Mouse (Mus musculus): Measurements from ENCODE around the gene Egf. TPM values are rescaled to one million over a fixed set of nuclear protein-coding genes. Genes with fewer than 3 reads are reported as not detected.

The Egf gene
- polyA plus RNA-seq, 1 experiment from 2014 or later, result 1.1 TPM

- H3K27ac ChIP-seq (ENCODE audit: low read depth, low read length), result no peak overlapping the region
- no peaks in the 10 kb centered on the region for H3K4me1 ChIP-seq (ENCODE audit: control insufficient read depth, insufficient read depth, low read length)
- DNase-seq (ENCODE audit: low spot score, missing footprints) (peak; percentile 0), ATAC-seq (ENCODE audit: low FRiP score) (no peak)
- no peak overlapping the region for H3K9ac ChIP-seq (ENCODE audit: low read length)
- H3K36me3 ChIP-seq (ENCODE audit: control insufficient read depth, insufficient read depth, low read length), result no peaks in the 10 kb centered on the region
- H3K4me2 ChIP-seq, result no peak overlapping the region
- WGBS, result 60% methylated on average over 5 of the region's 5 CpGs
- H3K9me3 ChIP-seq (ENCODE audit: control insufficient read depth, low read length), result no peaks in the 10 kb centered on the region
- no peaks in the 10 kb centered on the region for H3K27me3 ChIP-seq (ENCODE audit: control insufficient read depth, insufficient read depth, low read length)
- no peak overlapping the region for H3K4me3 ChIP-seq (ENCODE audit: low read depth, low read length)
Measured at GRCm38 (mm10) chr3:129680258-129680657, 74.9 kb downstream of the Egf start.

GRCm38 (mm10) chr3:129675923-129676322 lies 79.2 kb downstream of the Egf start:
- DNase-seq (ENCODE audit: low spot score, missing footprints) (no peak), ATAC-seq (ENCODE audit: low FRiP score) (no peak)
- H3K27me3 ChIP-seq (ENCODE audit: control insufficient read depth, insufficient read depth, low read length), result no peaks in the 10 kb centered on the region
- H3K4me2 ChIP-seq, result no peak overlapping the region
- no peak overlapping the region for H3K4me3 ChIP-seq (ENCODE audit: low read depth, low read length)
- H3K27ac ChIP-seq (ENCODE audit: low read depth, low read length), result no peak overlapping the region
- no peaks in the 10 kb centered on the region for H3K36me3 ChIP-seq (ENCODE audit: control insufficient read depth, insufficient read depth, low read length)
- WGBS, result 92% methylated on average over 7 of the region's 7 CpGs
- H3K4me1 ChIP-seq (ENCODE audit: control insufficient read depth, insufficient read depth, low read length), result no peaks in the 10 kb centered on the region
- H3K9me3 ChIP-seq (ENCODE audit: control insufficient read depth, low read length), result no peaks in the 10 kb centered on the region
- H3K9ac ChIP-seq (ENCODE audit: low read length), result no peak overlapping the region

- H3K27ac ChIP-seq (ENCODE audit: low read depth, low read length), result no peak overlapping the region
- no peaks in the 10 kb centered on the region; the same call in 1 of the 2 replicates for H3K9me3 ChIP-seq (ENCODE audit: control insufficient read depth, low read length)
- H3K4me2 ChIP-seq, result no peak overlapping the region
- H3K36me3 ChIP-seq (ENCODE audit: control insufficient read depth, insufficient read depth, low read length), result no peaks in the 10 kb centered on the region
- no peak for DNase-seq (ENCODE audit: low spot score, missing footprints)
- no peak overlapping the region for H3K4me3 ChIP-seq (ENCODE audit: low read depth, low read length)
- 84% methylated on average over 2 of the region's 2 CpGs for WGBS
- no peaks in the 10 kb centered on the region for H3K4me1 ChIP-seq (ENCODE audit: control insufficient read depth, insufficient read depth, low read length)
- H3K9ac ChIP-seq (ENCODE audit: low read length), result no peak overlapping the region
- no peak for ATAC-seq (ENCODE audit: low FRiP score)
- no peaks in the 10 kb centered on the region for H3K27me3 ChIP-seq (ENCODE audit: control insufficient read depth, insufficient read depth, low read length)
Measured at GRCm38 (mm10) chr3:129663906-129664305, 91.2 kb downstream of the Egf start.

GRCm38 (mm10) chr3:129658776-129659175 lies 96.3 kb downstream of the Egf start:
- WGBS, result 91% methylated on average over 7 of the region's 7 CpGs
- no peak for ATAC-seq (ENCODE audit: low FRiP score)
- no peaks in the 10 kb centered on the region for H3K36me3 ChIP-seq (ENCODE audit: control insufficient read depth, insufficient read depth, low read length)

DNA sequence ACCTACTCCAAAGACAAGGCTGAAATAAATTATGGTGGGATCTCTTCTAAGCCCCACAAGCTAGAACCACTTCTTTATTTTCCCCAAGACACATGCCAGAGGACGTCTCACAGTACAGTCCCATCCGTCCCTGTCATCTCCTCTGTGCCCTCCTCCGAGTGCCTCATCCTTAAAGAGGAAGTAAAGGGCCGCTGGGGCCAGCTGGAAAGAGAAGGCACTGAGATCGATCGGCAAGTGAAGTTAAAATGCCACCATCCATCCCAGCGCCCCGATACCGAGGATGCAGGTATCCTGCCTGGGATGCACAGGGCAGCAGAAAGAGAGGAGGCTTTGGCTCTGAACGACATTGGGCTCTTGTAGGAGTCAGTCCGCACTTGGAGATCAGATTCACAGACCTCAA lies 97.3 kb downstream of the Egf start:
- H3K9ac ChIP-seq (ENCODE audit: low read length), result no peak overlapping the region
- H3K36me3 ChIP-seq (ENCODE audit: control insufficient read depth, insufficient read depth, low read length), result no peaks in the 10 kb centered on the region
- H3K27ac ChIP-seq (ENCODE audit: low read depth, low read length), result no peak overlapping the region
- no peak overlapping the region for H3K4me2 ChIP-seq
- 94% methylated on average over 11 of the region's 11 CpGs for WGBS
- DNase-seq (ENCODE audit: low spot score, missing footprints), result no peak
- ATAC-seq (ENCODE audit: low FRiP score), result no peak
- no peaks in the 10 kb centered on the region for H3K27me3 ChIP-seq (ENCODE audit: control insufficient read depth, insufficient read depth, low read length)
- H3K4me1 ChIP-seq (ENCODE audit: control insufficient read depth, insufficient read depth, low read length), result no peaks in the 10 kb centered on the region
- no peaks in the 10 kb centered on the region for H3K9me3 ChIP-seq (ENCODE audit: control insufficient read depth, low read length)
- H3K4me3 ChIP-seq (ENCODE audit: low read depth, low read length), result no peak overlapping the region

More at GRCm38 (mm10) chr3:129658776-129659175, 96.3 kb downstream of the Egf start:
- Histone ChIP-seq H3K27ac (ENCODE audit: low read depth, low read length) (no peak overlapping the region), H3K4me3 (ENCODE audit: low read depth, low read length) (no peak overlapping the region), H3K4me2 (no peak overlapping the region), H3K9me3 (ENCODE audit: control insufficient read depth, low read length) (no peaks in the 10 kb centered on the region), H3K27me3 (ENCODE audit: control insufficient read depth, insufficient read depth, low read length) (no peaks in the 10 kb centered on the region), H3K9ac (ENCODE audit: low read length) (no peak overlapping the region), H3K4me1 (ENCODE audit: control insufficient read depth, insufficient read depth, low read length) (no peaks in the 10 kb centered on the region)
- no peak for DNase-seq (ENCODE audit: low spot score, missing footprints)

- no peak for DNase-seq (ENCODE audit: low spot score, missing footprints)
- no peak overlapping the region for H3K9ac ChIP-seq (ENCODE audit: low read length)
- H3K4me3 ChIP-seq (ENCODE audit: low read depth, low read length), result no peak overlapping the region
- no peak overlapping the region for H3K4me2 ChIP-seq
- ATAC-seq (ENCODE audit: low FRiP score), result no peak
- no peak overlapping the region for H3K27ac ChIP-seq (ENCODE audit: low read depth, low read length)
- WGBS, result 91% methylated on average over 9 of the region's 9 CpGs
- H3K9me3 ChIP-seq (ENCODE audit: control insufficient read depth, low read length), result no peaks in the 10 kb centered on the region
- H3K4me1 ChIP-seq (ENCODE audit: control insufficient read depth, insufficient read depth, low read length), result no peaks in the 10 kb centered on the region
- H3K36me3 ChIP-seq (ENCODE audit: control insufficient read depth, insufficient read depth, low read length), result no peaks in the 10 kb centered on the region
- H3K27me3 ChIP-seq (ENCODE audit: control insufficient read depth, insufficient read depth, low read length), result no peaks in the 10 kb centered on the region
Measured at GRCm38 (mm10) chr3:129657222-129657621, 97.9 kb downstream of the Egf start.

DNA sequence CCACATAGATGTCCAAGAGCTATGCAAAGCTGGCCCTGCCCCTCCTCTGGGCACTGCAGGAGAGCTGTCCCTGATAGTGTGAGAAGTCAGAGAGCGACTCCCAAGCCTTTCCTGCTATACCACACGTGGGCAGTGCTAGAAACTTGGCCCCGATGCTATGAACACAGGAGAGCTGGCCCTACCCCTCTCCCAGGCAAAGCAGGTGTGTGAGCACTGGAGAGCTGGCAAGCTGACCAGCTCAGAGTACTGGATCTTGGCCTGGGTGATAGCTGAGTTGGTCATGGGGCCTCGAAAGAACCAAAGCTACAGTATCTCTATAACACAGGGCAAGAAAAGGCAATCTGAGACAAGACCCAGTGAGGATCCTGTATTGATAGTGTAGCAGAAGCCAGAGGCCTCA lies 98.6 kb downstream of the Egf start:
- Histone ChIP-seq H3K4me1 (ENCODE audit: control insufficient read depth, insufficient read depth, low read length) (no peaks in the 10 kb centered on the region), H3K36me3 (ENCODE audit: control insufficient read depth, insufficient read depth, low read length) (no peaks in the 10 kb centered on the region), H3K9me3 (ENCODE audit: control insufficient read depth, low read length) (no peaks in the 10 kb centered on the region), H3K4me3 (ENCODE audit: low read depth, low read length) (no peak overlapping the region), H3K9ac (ENCODE audit: low read length) (no peak overlapping the region), H3K27ac (ENCODE audit: low read depth, low read length) (no peak overlapping the region), H3K27me3 (ENCODE audit: control insufficient read depth, insufficient read depth, low read length) (no peaks in the 10 kb centered on the region), H3K4me2 (no peak overlapping the region)
- DNase-seq (ENCODE audit: low spot score, missing footprints) (no peak), ATAC-seq (ENCODE audit: low FRiP score) (no peak)
- 81% methylated on average over 4 of the region's 4 CpGs for WGBS

- H3K4me3 ChIP-seq (ENCODE audit: low read depth, low read length), result no peak overlapping the region
- H3K36me3 ChIP-seq (ENCODE audit: control insufficient read depth, insufficient read depth, low read length), result no peaks in the 10 kb centered on the region
- 88% methylated on average over 4 of the region's 4 CpGs for WGBS
- H3K4me2 ChIP-seq, result no peak overlapping the region
- H3K4me1 ChIP-seq (ENCODE audit: control insufficient read depth, insufficient read depth, low read length), result no peaks in the 10 kb centered on the region
- no peak overlapping the region for H3K27ac ChIP-seq (ENCODE audit: low read depth, low read length)
- H3K9me3 ChIP-seq (ENCODE audit: control insufficient read depth, low read length), result no peaks in the 10 kb centered on the region
- DNase-seq (ENCODE audit: low spot score, missing footprints), result no peak
- no peak for ATAC-seq (ENCODE audit: low FRiP score)
- no peak overlapping the region for H3K9ac ChIP-seq (ENCODE audit: low read length)
- no peaks in the 10 kb centered on the region for H3K27me3 ChIP-seq (ENCODE audit: control insufficient read depth, insufficient read depth, low read length)
Measured at GRCm38 (mm10) chr3:129652476-129652875, 102.6 kb downstream of the Egf start.

DNA sequence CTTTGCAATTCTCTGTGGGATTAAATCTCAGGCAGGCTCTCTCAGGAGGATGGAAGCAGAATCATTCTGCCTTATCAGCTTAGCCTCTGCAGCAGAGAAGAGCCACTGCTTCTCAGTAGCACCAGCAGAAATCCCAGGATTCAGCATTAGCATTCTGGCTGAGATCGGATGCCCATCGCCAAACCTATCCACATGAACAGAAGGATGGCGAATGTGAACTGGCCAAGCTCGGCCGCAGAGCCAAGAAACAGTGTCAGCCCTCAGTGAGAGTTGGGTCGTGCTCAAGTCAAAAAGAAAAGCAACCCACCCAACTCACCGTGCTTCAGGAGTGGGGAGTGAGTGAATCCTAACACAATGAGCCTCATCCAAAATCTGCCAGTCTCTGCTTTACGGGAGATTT lies 103.4 kb downstream of the Egf start:
- DNase-seq (ENCODE audit: low spot score, missing footprints) (no peak), ATAC-seq (ENCODE audit: low FRiP score) (no peak)
- WGBS, result 89% methylated on average over 8 of the region's 8 CpGs
- H3K27ac ChIP-seq (ENCODE audit: low read depth, low read length), result no peak overlapping the region
- no peaks in the 10 kb centered on the region for H3K4me1 ChIP-seq (ENCODE audit: control insufficient read depth, insufficient read depth, low read length)
- H3K9ac ChIP-seq (ENCODE audit: low read length), result no peak overlapping the region
- H3K36me3 ChIP-seq (ENCODE audit: control insufficient read depth, insufficient read depth, low read length), result no peaks in the 10 kb centered on the region
- H3K27me3 ChIP-seq (ENCODE audit: control insufficient read depth, insufficient read depth, low read length), result no peaks in the 10 kb centered on the region
- H3K4me3 ChIP-seq (ENCODE audit: low read depth, low read length), result no peak overlapping the region
- no peak overlapping the region for H3K4me2 ChIP-seq
- no peaks in the 10 kb centered on the region for H3K9me3 ChIP-seq (ENCODE audit: control insufficient read depth, low read length)

DNA sequence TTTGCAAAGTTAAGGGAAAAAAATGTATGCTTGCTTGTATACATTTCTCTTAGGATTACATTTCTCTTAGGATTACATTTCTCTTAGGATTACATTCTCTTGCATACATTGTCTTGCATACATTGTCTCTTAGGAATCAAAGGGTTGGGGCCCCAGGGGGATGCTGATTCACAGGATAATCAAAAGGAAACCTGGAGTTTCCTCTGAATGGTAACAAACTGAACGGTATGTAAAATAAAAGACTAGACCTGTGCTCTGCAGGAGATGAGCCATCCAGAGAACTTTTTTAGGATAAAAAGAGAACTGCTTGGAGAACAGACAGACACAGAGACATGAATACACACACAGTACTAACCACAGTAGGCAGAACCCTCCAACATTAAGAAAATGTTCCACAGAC lies 104.2 kb downstream of the Egf start:
- 3% methylated on average over 1 of the region's 1 CpGs for WGBS
- no peak overlapping the region for H3K4me3 ChIP-seq (ENCODE audit: low read depth, low read length)
- H3K4me2 ChIP-seq, result no peak overlapping the region
- no peak overlapping the region for H3K27ac ChIP-seq (ENCODE audit: low read depth, low read length)
- no peaks in the 10 kb centered on the region for H3K27me3 ChIP-seq (ENCODE audit: control insufficient read depth, insufficient read depth, low read length)
- no peaks in the 10 kb centered on the region for H3K36me3 ChIP-seq (ENCODE audit: control insufficient read depth, insufficient read depth, low read length)
- DNase-seq (ENCODE audit: low spot score, missing footprints), result no peak
- ATAC-seq (ENCODE audit: low FRiP score), result no peak
- no peaks in the 10 kb centered on the region for H3K9me3 ChIP-seq (ENCODE audit: control insufficient read depth, low read length)
- no peak overlapping the region for H3K9ac ChIP-seq (ENCODE audit: low read length)
- no peaks in the 10 kb centered on the region for H3K4me1 ChIP-seq (ENCODE audit: control insufficient read depth, insufficient read depth, low read length)
